Mouse (Mus musculus): Measurements from ENCODE around the gene Nr0b2. TPM values are rescaled to one million over a fixed set of nuclear protein-coding genes. Genes with fewer than 3 reads are reported as not detected.
"Not testable (repeated sequence)": the region's sequence is repeated elsewhere in the genome, so short reads cannot be mapped to it uniquely, and the experiment has no call there.

Nr0b2 gene
- not detected in 2 replicates for total RNA-seq (2017)

DNA sequence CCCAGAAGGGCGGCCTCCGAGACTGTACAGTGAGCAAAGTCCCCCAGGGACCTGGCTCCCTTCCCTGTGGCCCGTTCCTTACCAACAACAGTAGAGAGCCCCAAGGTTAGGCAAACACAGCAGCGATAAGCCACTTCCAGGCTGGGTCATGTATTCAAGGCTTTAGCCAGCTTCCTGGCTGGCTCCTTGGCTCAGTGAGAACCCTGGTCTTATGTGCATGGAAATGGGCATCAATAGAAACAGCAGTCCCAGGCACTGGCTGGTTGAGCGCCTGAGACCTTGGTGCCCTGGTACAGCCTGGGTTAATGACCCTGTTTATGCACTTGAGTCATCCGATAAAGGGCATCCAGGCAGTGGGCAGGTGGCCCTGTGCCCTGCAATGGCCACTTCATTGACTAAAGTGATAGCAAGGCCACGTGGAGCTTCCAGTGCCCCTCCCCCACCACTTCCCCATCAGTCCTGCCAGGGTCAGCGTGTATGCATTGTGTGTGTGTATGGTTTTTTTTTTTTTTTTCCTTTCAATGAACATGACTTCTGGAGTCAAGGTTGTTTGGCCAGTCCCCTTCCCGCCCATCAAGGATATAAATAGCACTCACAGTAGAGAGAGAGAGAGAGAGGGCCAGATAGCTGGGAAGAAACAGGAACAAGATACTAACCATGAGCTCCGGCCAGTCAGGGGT, at the start of gene Nr0b2:
Gene Nr0b2 (plus strand): TSS at position 609 of the 680 bp plus-strand sequence.
- no peak for ATAC-seq (ENCODE audit: extremely low read depth, insufficient number of reproducible peaks, low FRiP score, poor library complexity, severe bottlenecking)

- no peak for ATAC-seq (ENCODE audit: extremely low read depth, insufficient number of reproducible peaks, low FRiP score, poor library complexity, severe bottlenecking)
Observed at GRCm38 (mm10) chr4:133504300-133504699, 48.9 kb upstream of the Nr0b2 start.

DNA sequence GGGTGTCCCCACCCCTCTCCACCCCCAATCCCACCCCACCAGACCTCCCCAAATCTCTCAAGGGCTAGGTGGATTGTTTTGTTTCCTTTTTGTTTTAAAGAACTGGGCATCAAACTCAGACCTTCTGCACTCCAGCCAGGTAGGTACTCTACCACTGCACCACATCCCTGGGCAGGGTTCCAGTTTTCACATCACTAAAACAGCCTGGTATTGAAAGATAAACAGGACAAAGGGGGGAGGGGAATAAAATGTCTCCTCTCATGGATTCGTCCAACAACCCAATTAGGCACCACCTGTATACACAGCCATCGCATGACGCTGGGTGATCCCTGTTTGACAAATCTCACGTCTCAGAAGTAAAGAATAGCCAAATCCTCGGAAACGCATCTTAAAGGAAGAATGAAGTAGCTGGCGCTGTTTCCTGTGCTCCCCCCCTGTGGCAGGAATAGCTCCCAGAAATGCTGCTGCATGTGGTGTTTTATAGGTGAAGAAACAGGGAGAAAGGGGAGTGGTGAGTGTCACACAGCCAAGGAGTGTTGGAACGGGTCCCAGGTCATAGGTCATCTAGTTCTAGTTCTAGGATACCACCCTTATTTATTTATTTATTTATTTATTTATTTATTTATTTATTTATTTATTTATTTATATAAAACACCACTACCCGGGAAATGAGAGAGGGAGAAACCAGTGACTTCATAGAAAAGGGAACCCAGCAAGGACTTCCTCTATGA, 48.3 kb upstream of the Nr0b2 start:
- no peak for ATAC-seq (ENCODE audit: extremely low read depth, insufficient number of reproducible peaks, low FRiP score, poor library complexity, severe bottlenecking)

- no peak for ATAC-seq (ENCODE audit: extremely low read depth, insufficient number of reproducible peaks, low FRiP score, poor library complexity, severe bottlenecking)
Observed at GRCm38 (mm10) chr4:133506573-133506972, 46.6 kb upstream of the Nr0b2 start.

- no peak for ATAC-seq (ENCODE audit: extremely low read depth, insufficient number of reproducible peaks, low FRiP score, poor library complexity, severe bottlenecking)
Observed at GRCm38 (mm10) chr4:133508990-133509389, 44.2 kb upstream of the Nr0b2 start.

- ATAC-seq (ENCODE audit: extremely low read depth, insufficient number of reproducible peaks, low FRiP score, poor library complexity, severe bottlenecking) = no peak
Observed at GRCm38 (mm10) chr4:133511050-133511449, 42.1 kb upstream of the Nr0b2 start.

DNA sequence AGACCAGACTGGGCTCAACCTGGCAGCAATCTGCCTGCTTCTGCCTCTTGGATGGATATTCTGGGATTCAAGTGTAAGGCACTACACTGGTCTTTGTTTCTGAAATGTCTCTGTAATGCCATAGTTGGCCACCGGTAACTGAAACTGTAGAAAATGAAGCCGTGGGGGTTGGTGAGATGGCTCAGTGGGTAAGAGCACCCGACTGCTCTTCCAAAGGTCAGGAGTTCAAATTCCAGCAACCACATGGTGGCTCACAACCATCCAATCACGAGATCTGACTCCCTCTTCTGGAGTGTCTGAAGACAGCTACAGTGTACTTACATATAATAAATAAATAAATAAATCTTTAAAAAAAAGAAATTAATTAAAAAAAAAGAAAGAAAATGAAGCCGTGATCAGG, 40.7 kb upstream of the Nr0b2 start:
- not testable (repeated sequence) for ATAC-seq (ENCODE audit: extremely low read depth, insufficient number of reproducible peaks, low FRiP score, poor library complexity, severe bottlenecking)

- peak; percentile 69 for ATAC-seq (ENCODE audit: extremely low read depth, insufficient number of reproducible peaks, low FRiP score, poor library complexity, severe bottlenecking)
Observed at GRCm38 (mm10) chr4:133512972-133513371, 40.2 kb upstream of the Nr0b2 start.

DNA sequence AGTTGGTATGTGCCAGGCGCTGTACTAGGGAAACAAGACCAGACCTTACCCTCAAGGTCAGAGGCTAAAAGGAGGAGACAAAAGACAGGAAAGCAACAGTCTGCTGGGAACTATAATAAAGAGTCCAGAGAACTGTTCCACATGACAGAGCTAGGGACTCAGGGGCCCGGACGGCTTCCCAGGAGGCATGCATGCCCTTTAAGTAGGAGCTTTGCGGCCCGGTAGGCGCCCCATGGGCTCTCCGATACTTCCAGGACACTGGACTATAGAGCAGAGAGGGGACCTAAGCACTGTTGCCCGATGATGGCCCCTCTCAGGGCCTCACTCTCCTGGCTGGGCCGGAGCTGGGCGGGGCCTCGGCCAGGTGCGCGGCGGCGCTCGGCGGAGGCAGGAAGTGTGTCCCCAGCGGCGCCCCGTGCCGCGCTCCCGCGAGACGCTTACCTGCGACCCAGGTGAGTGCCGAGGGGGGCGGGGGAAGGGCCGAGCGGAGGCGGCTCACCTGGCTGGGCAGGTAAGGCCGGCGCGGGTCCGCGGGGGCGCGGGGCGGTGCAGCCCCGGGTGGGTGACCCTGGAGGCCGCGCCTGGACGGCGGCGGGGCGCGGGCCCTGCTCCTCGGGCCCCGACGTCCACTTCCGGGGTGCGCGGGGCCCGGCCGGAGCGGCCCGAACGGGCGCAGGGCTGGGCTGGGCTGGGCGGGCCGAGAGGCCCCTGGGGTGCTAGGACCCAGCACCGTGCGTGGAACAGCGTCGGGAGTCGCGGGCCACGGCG, 34.4 kb upstream of the Nr0b2 start, which contains the start of gene Kdf1:
Gene Kdf1 (plus strand): TSS at position 363 of the 768 bp plus-strand sequence.
- ATAC-seq (ENCODE audit: extremely low read depth, insufficient number of reproducible peaks, low FRiP score, poor library complexity, severe bottlenecking) = no peak

DNA sequence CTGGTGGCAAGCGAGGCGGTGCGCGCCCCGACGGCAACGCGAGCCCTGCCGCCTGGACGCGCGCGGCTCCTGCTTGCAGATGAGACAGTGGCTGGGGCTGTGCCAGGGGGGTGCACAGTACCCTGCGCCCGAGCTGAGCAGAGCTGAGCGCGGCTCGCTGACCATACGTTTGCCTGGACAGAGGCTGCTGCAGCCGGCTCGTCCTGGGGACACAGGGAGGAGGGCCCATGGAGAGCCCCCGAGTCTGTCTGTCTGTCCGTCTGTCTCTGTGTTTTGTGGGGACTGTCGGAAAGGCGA, 33.9 kb upstream of the Nr0b2 start:
- ATAC-seq (ENCODE audit: extremely low read depth, insufficient number of reproducible peaks, low FRiP score, poor library complexity, severe bottlenecking) = no peak

GRCm38 (mm10) chr4:133521502-133521901, 31.7 kb upstream of the Nr0b2 start:
- ATAC-seq (ENCODE audit: extremely low read depth, insufficient number of reproducible peaks, low FRiP score, poor library complexity, severe bottlenecking) = no peak

GRCm38 (mm10) chr4:133527788-133528187, 25.4 kb upstream of the Nr0b2 start:
- no peak for ATAC-seq (ENCODE audit: extremely low read depth, insufficient number of reproducible peaks, low FRiP score, poor library complexity, severe bottlenecking)

- ATAC-seq (ENCODE audit: extremely low read depth, insufficient number of reproducible peaks, low FRiP score, poor library complexity, severe bottlenecking) = no peak
Observed at GRCm38 (mm10) chr4:133532777-133533176, 20.4 kb upstream of the Nr0b2 start.

DNA sequence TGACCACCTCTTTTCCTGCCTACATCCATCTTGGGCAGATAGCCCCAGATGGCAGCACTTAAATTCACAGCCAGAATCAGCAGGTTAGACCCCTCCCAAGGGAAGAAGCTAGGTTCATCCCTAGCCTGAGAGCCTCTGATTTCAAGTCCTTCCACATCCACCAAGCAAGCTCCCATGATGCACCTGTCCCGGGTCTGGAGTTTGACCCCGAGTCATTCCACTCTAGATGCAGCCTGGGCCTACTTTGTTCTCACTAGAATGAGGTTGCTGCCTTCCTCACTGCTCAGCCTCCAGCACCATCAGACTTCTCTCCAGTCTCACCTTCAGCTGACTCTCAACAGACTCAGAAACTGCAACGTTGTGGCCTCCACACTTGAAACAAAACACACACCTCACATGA, 17.1 kb upstream of the Nr0b2 start:
- ATAC-seq (ENCODE audit: extremely low read depth, insufficient number of reproducible peaks, low FRiP score, poor library complexity, severe bottlenecking) = no peak

GRCm38 (mm10) chr4:133536652-133537051, 16.5 kb upstream of the Nr0b2 start:
- ATAC-seq (ENCODE audit: extremely low read depth, insufficient number of reproducible peaks, low FRiP score, poor library complexity, severe bottlenecking) = no peak

- ATAC-seq (ENCODE audit: extremely low read depth, insufficient number of reproducible peaks, low FRiP score, poor library complexity, severe bottlenecking) = peak; percentile 97
Observed at GRCm38 (mm10) chr4:133545272-133546231, 7.6 kb upstream of the Nr0b2 start, which contains the start of gene Nudc. Gene Nudc (minus strand): TSS chr4:133545996.

DNA sequence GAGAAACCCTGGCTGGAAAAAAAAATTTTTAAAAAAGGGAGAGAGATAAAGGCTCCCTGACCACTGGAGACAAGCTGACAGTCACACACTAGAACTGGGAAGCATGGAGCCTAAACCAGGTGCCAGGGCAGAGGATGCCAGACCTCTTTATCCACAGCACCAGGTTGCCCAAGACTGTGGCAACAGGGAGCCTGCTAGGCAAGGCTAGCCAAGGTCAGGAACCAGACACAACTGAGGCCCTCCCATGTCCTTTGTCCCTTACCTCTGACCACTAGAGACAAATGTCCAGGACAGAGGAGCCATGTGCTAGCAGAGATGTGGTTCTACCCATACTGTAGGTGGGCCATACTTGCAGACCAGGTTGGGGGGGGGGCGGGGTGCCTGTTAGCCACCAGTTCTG, 1.1 kb upstream of the Nr0b2 start:
- no peak for ATAC-seq (ENCODE audit: extremely low read depth, insufficient number of reproducible peaks, low FRiP score, poor library complexity, severe bottlenecking)

- no peak for ATAC-seq (ENCODE audit: extremely low read depth, insufficient number of reproducible peaks, low FRiP score, poor library complexity, severe bottlenecking)
Observed at GRCm38 (mm10) chr4:133553448-133554330, 513 bp downstream of the Nr0b2 start.
